Mouse (Mus musculus) CH12.LX (cell line): Measurements from ENCODE around the gene Inpp4b. TPM values are rescaled to one million over a fixed set of nuclear protein-coding genes. Genes with fewer than 3 reads are reported as not detected.

ENCODE experiments used
- DNase-seq: peaks from one replicate; pipeline ENCODE4 v3.0.0-alpha.2; 2013; ENCODE audit errors: extremely low read depth
- H3K27ac ChIP-seq: 2 replicates; pipeline ENCODE4 v1.5.1; 2012; ENCODE audit warnings: low read depth, mild to moderate bottlenecking, control low read depth, moderate library complexity; ENCODE audit not compliant: insufficient read depth
- H3K27me3 ChIP-seq: replicated peaks from 2 replicates; pipeline ENCODE3; 2012; ENCODE audit warnings: inconsistent platforms
- H3K36me3 ChIP-seq, 2 experiments: replicated peaks in 1 of 2; 2 replicates each; pipeline versions ENCODE3 to v1.6.1; 2012; ENCODE audit warnings: inconsistent platforms in 1 of 2, low read length in 1 of 2, mild to moderate bottlenecking in 1 of 2, mixed read lengths in 1 of 2, moderate library complexity in 1 of 2; ENCODE audit not compliant: control insufficient read depth in 1 of 2, insufficient read depth in 1 of 2
- H3K4me1 ChIP-seq, 2 experiments: 2 replicates each; pipeline ENCODE4 v1.6.1; 2012; ENCODE audit warnings: inconsistent platforms in 1 of 2, moderate library complexity in 1 of 2; ENCODE audit not compliant: insufficient read depth in 2 of 2, control insufficient read depth in 1 of 2
- H3K4me2 ChIP-seq: 2 replicates; pipeline ENCODE4 v1.6.1; 2012; ENCODE audit warnings: low read depth, mild to moderate bottlenecking, control low read depth; ENCODE audit not compliant: poor library complexity, insufficient read depth, severe bottlenecking
- H3K4me3 ChIP-seq, 3 experiments: fragments of 150-350 bp in 1 of 3; sonication (generic) in 1 of 3; replicated peaks in 1 of 3; 2 replicates each; pipeline versions ENCODE3 to v1.5.1; 2011 to 2012; ENCODE audit warnings: low read depth in 2 of 3, low read length in 2 of 3, mild to moderate bottlenecking in 2 of 3, moderate library complexity in 2 of 3, control low read depth in 1 of 3, improper control_type of control experiment in 1 of 3, inconsistent platforms in 1 of 3, mixed read lengths in 1 of 3; ENCODE audit not compliant: poor library complexity in 1 of 3
- H3K79me2 ChIP-seq: replicated peaks from 2 replicates; pipeline ENCODE4 v1.6.1; 2012; ENCODE audit warnings: mild to moderate bottlenecking, moderate library complexity; ENCODE audit not compliant: control insufficient read depth, poor library complexity, insufficient read depth, severe bottlenecking; ENCODE audit errors: extremely low read depth
- H3K9ac ChIP-seq: 2 replicates; pipeline ENCODE4 v1.6.1; 2012; ENCODE audit warnings: low read depth, mild to moderate bottlenecking, control low read depth, moderate library complexity; ENCODE audit not compliant: insufficient read depth
- H3K9me3 ChIP-seq: replicated peaks from 2 replicates; pipeline ENCODE3; 2012; ENCODE audit warnings: low read length, inconsistent platforms, mixed read lengths
- BHLHE40 ChIP-seq: IDR thresholded peaks from 2 replicates; pipeline ENCODE4 v1.6.1; 2011; ENCODE audit warnings: mild to moderate bottlenecking, low read depth, low read length, improper control_type of control experiment
- CHD1 ChIP-seq: IDR thresholded peaks from 2 replicates; pipeline ENCODE4 v1.6.1; 2012; ENCODE audit warnings: low read depth, low read length, improper control_type of control experiment, inconsistent platforms
- CHD2 ChIP-seq: IDR thresholded peaks from 2 replicates; pipeline ENCODE4 v1.6.1; 2011; ENCODE audit warnings: low read length, improper control_type of control experiment
- CTCF ChIP-seq, 2 experiments: IDR thresholded peaks in 1 of 2; conservative IDR thresholded peaks in 1 of 2; 2 replicates each; pipeline ENCODE4 v1.5.1; 2011 to 2012; ENCODE audit warnings: low read depth in 2 of 2, low read length in 2 of 2, improper control_type of control experiment in 1 of 2, inconsistent platforms in 1 of 2, mild to moderate bottlenecking in 1 of 2, moderate library complexity in 1 of 2
- E2F4 ChIP-seq: IDR thresholded peaks from 2 replicates; pipeline ENCODE4 v1.6.1; 2011; ENCODE audit warnings: low read depth, low read length, improper control_type of control experiment; ENCODE audit not compliant: insufficient replicate concordance
- ELF1 ChIP-seq: IDR thresholded peaks from 2 replicates; pipeline ENCODE4 v1.6.1; 2014; ENCODE audit warnings: low read depth, mild to moderate bottlenecking, inconsistent platforms, low read length, improper control_type of control experiment
- EP300 ChIP-seq: IDR thresholded peaks from 2 replicates; pipeline ENCODE4 v1.6.1; 2011; ENCODE audit warnings: low read length, improper control_type of control experiment
- ETS1 ChIP-seq: conservative IDR thresholded peaks from 2 replicates; pipeline ENCODE4 v1.6.1; 2012; ENCODE audit warnings: low read depth, mild to moderate bottlenecking, inconsistent platforms, low read length, improper control_type of control experiment, moderate library complexity
- GABPA ChIP-seq: IDR thresholded peaks from 2 replicates; pipeline ENCODE4 v1.6.1; 2012; ENCODE audit warnings: low read depth, low read length, improper control_type of control experiment, inconsistent platforms; ENCODE audit not compliant: insufficient replicate concordance
- HCFC1 ChIP-seq: IDR thresholded peaks from 2 replicates; pipeline ENCODE4 v1.6.1; 2012; ENCODE audit warnings: low read depth, mild to moderate bottlenecking, inconsistent platforms, low read length, improper control_type of control experiment
- JUN ChIP-seq: IDR thresholded peaks from 2 replicates; pipeline ENCODE4 v1.6.1; 2011; ENCODE audit warnings: low read depth, mild to moderate bottlenecking, low read length, improper control_type of control experiment, moderate library complexity; ENCODE audit not compliant: insufficient read depth
- JUND ChIP-seq: conservative IDR thresholded peaks from 2 replicates; pipeline ENCODE4 v1.6.1; 2011; ENCODE audit warnings: low read depth, low read length, improper control_type of control experiment
- MAFK ChIP-seq: IDR thresholded peaks from 2 replicates; pipeline ENCODE4 v1.6.1; 2011; ENCODE audit warnings: low read length, improper control_type of control experiment; ENCODE audit not compliant: insufficient replicate concordance
- MAX ChIP-seq: IDR thresholded peaks from 2 replicates; pipeline ENCODE4 v1.6.1; 2011; ENCODE audit warnings: low read length, improper control_type of control experiment
- MAZ ChIP-seq: IDR thresholded peaks from 2 replicates; pipeline ENCODE4 v1.6.1; 2012; ENCODE audit warnings: low read depth, mild to moderate bottlenecking, inconsistent platforms, low read length, improper control_type of control experiment, moderate library complexity
- MEF2A ChIP-seq: IDR thresholded peaks from 2 replicates; pipeline ENCODE4 v1.6.1; 2014; ENCODE audit warnings: low read depth, mild to moderate bottlenecking, inconsistent platforms, low read length, improper control_type of control experiment, borderline replicate concordance
- MYC ChIP-seq: IDR thresholded peaks from 2 replicates; pipeline ENCODE4 v1.6.1; 2011; ENCODE audit warnings: low read depth, mild to moderate bottlenecking, improper control_type of control experiment, low read length
- NELFE ChIP-seq: IDR thresholded peaks from 2 replicates; pipeline ENCODE4 v1.6.1; 2011; ENCODE audit warnings: low read depth, low read length, improper control_type of control experiment
- NRF1 ChIP-seq: IDR thresholded peaks from 2 replicates; pipeline ENCODE4 v1.6.1; 2014; ENCODE audit warnings: low read depth, mild to moderate bottlenecking, inconsistent platforms, low read length, improper control_type of control experiment, moderate library complexity
- POLR2A ChIP-seq: IDR thresholded peaks from 2 replicates; pipeline ENCODE4 v1.6.1; 2011; ENCODE audit warnings: low read depth, mild to moderate bottlenecking, improper control_type of control experiment, low read length
- POLR2AphosphoS2 ChIP-seq: IDR thresholded peaks from 2 replicates; pipeline ENCODE4 v1.6.1; 2011; ENCODE audit warnings: low read depth, low read length, improper control_type of control experiment
- RAD21 ChIP-seq: IDR thresholded peaks from 2 replicates; pipeline ENCODE4 v1.6.1; 2011; ENCODE audit warnings: low read depth, mild to moderate bottlenecking, low read length, improper control_type of control experiment, moderate library complexity
- SIN3A ChIP-seq: IDR thresholded peaks from 2 replicates; pipeline ENCODE4 v1.6.1; 2012; ENCODE audit warnings: low read length, improper control_type of control experiment, inconsistent platforms
- SMC3 ChIP-seq: IDR thresholded peaks from 2 replicates; pipeline ENCODE4 v1.6.1; 2011; ENCODE audit warnings: low read depth, low read length, improper control_type of control experiment
- TBP ChIP-seq: conservative IDR thresholded peaks from 2 replicates; pipeline ENCODE4 v1.6.1; 2011; ENCODE audit warnings: low read depth, low read length, improper control_type of control experiment
- UBTF ChIP-seq: IDR thresholded peaks from 2 replicates; pipeline ENCODE4 v1.6.1; 2012; ENCODE audit warnings: low read depth, mild to moderate bottlenecking, inconsistent platforms, low read length, improper control_type of control experiment, moderate library complexity
- USF1 ChIP-seq: IDR thresholded peaks from 2 replicates; pipeline ENCODE4 v1.6.1; 2014; ENCODE audit warnings: low read depth, mild to moderate bottlenecking, inconsistent platforms, low read length, improper control_type of control experiment
- USF2 ChIP-seq: conservative IDR thresholded peaks from 2 replicates; pipeline ENCODE4 v1.6.1; 2011; ENCODE audit warnings: low read depth, low read length, improper control_type of control experiment
- ZC3H11A ChIP-seq: IDR thresholded peaks from 2 replicates; pipeline ENCODE4 v1.6.1; 2012; ENCODE audit warnings: low read depth, mild to moderate bottlenecking, inconsistent platforms, low read length, improper control_type of control experiment
- ZKSCAN1 ChIP-seq: IDR thresholded peaks from 2 replicates; pipeline ENCODE4 v1.6.1; 2012; ENCODE audit warnings: low read depth, inconsistent platforms, low read length, improper control_type of control experiment, borderline replicate concordance
- ZNF384 ChIP-seq: IDR thresholded peaks from 2 replicates; pipeline ENCODE4 v1.6.1; 2012; ENCODE audit warnings: low read depth, low read length, improper control_type of control experiment, inconsistent platforms
- dilution Hi-C: fragments of 300-500 bp; cut with MboI; formaldehyde crosslinking; loops from 2 replicates; pipeline ENCODE4 v1.14.3; 2020; ENCODE audit warnings: low sequenced_read_pairs; ENCODE audit not compliant: extremely low pct_unique_long_range_greater_than_20kb, extremely low pct_ligation_motif_present
- in situ Hi-C: fragments of 300-500 bp; cut with MboI; formaldehyde crosslinking; loops from 3 replicates; pipeline ENCODE4 v1.14.3; 2019; ENCODE audit warnings: low sequenced_read_pairs, low pct_ligation_motif_present, low pct_unique_long_range_greater_than_20kb, mixed read lengths
- polyA plus RNA-seq: library from polyadenylated mRNA; unstranded; fragments of >175 nt; gene quantifications from 2 replicates; pipeline ENCODE4 v1.2.1, GENCODE M21; 2012; ENCODE audit warnings: low read depth; ENCODE audit not compliant: insufficient read length
- total RNA-seq, 2 experiments: library from RNA; depleted of rRNA; stranded (reverse); fragments of 300-350 nt in 1 of 2; fragments of >200 nt in 1 of 2; gene quantifications; 2 replicates each; pipeline ENCODE4 v1.2.3; 2012 to 2014

Gene Inpp4b
- total and polyA plus RNA-seq, 3 experiments = 3.0 to 4.9 (median 3.4) TPM

DNA sequence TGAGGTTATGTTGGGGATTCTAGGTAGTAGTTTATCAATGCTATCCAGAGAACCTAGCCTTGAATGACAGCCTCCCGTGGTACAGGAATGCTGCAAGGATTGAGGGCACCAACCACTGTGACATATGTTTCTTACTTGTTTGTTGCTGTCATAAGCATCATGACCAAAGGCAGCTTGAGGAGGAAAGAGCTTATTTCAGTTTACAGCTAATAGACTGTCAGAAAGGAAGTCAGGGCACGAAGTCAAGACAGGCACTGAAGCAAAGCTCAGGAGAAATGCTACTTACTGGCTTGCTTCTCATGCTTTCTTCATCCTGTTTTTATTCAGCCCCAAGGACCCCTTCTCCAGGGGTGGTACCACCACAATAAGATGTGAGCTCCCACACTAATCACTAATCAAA lies 446.1 kb downstream of the Inpp4b start:
- H3K4me3 ChIP-seq = no peak overlapping the region
- peaks cover 7 to 48% of the 10 kb centered on the region in 2 experiments; a peak in 3 of 4 replicates for H3K4me1 ChIP-seq
- no peaks in the 10 kb centered on the region for H3K9me3 ChIP-seq
- TF ChIP-seq HCFC1 (no peak), USF1 (no peak), UBTF (no peak), ZKSCAN1 (no peak), USF2 (no peak), NRF1 (no peak), SMC3 (no peak), CHD1 (no peak), ZC3H11A (no peak), ELF1 (no peak), BHLHE40 (no peak), MEF2A (no peak), NELFE (no peak), EP300 (no peak), RAD21 (no peak), POLR2AphosphoS2 (no peak), MAX (no peak), GABPA (no peak), TBP (no peak), MAZ (no peak)
- H3K27ac ChIP-seq = no peak overlapping the region
- no peak for DNase-seq
- H3K79me2 ChIP-seq = no peaks in the 10 kb centered on the region
- dilution Hi-C loops (no loop called here), in situ Hi-C loops (no loop called here)
- no peaks in the 10 kb centered on the region for H3K27me3 ChIP-seq
- no peak overlapping the region for H3K4me2 ChIP-seq
- no peaks in the 10 kb centered on the region for H3K36me3 ChIP-seq
- no peak overlapping the region for H3K9ac ChIP-seq

DNA sequence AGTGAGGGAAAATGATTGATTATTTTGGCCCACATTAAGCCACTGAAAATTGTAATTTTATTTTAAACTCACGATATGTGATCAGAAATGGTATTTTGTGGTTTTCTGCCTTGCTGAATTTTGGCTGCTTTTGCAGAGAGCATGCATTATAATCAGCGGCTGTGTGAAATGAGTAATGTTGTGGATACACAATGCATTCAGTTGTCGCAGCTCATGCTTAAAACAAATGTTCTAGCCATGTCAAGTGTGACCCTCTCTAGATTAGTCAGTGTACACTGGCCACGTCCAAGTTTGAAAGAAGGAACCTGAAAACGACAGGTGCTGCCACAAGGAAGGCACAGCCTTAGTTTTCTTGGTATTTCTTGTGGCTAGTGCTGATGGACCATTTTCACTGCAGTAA lies 450.3 kb downstream of the Inpp4b start:
- DNase-seq = peak; percentile 84
- dilution Hi-C loops (no loop called here), in situ Hi-C loops (no loop called here)
- Histone ChIP-seq H3K4me1 (peaks cover 8 to 36% of the 10 kb centered on the region in 2 experiments; a peak in 3 of 4 replicates), H3K9me3 (no peaks in the 10 kb centered on the region), H3K79me2 (no peaks in the 10 kb centered on the region), H3K27ac (peak overlapping the region; percentile 49), H3K4me2 (peak overlapping the region; percentile 46), H3K27me3 (no peaks in the 10 kb centered on the region), H3K9ac (no peak overlapping the region), H3K4me3 (no peak overlapping the region), H3K36me3 (no peaks in the 10 kb centered on the region)
- TF ChIP-seq SMC3 = no peak; the same call in 1 of the 2 replicates
- no peak for TF ChIP-seq USF2
- peak; percentile 53; the same call in 1 of the 2 replicates for TF ChIP-seq MYC
- 0 out of 2 replicates have a peak, but pooled peaks have one; percentile 21 for TF ChIP-seq TBP
- no peak for TF ChIP-seq HCFC1
- peak; percentile 94 for TF ChIP-seq EP300
- TF ChIP-seq MAFK = 0 out of 2 replicates have a peak, but pooled peaks have one; percentile 33
- TF ChIP-seq JUND = peak; percentile 87
- TF ChIP-seq POLR2A = no peak
- TF ChIP-seq SIN3A = no peak
- peak; percentile 87 for TF ChIP-seq ETS1
- no peak for TF ChIP-seq E2F4
- TF ChIP-seq CHD1 = no peak
- TF ChIP-seq BHLHE40 = peak; percentile 93
- TF ChIP-seq CTCF (conservative IDR thresholded peaks at IDR 0.05 in 1 of 2, IDR thresholded peaks at IDR 0.05 in 1 of 2; ENCODE audit: low read depth in 2 of 2, low read length in 2 of 2) = no peak
- TF ChIP-seq USF1 = no peak
- TF ChIP-seq POLR2AphosphoS2 = no peak
- TF ChIP-seq MAZ = no peak
- no peak for TF ChIP-seq ZC3H11A
- TF ChIP-seq NRF1 = no peak
- no peak for TF ChIP-seq ZNF384
- TF ChIP-seq ELF1 = no peak
- TF ChIP-seq CHD2 = no peak
- no peak for TF ChIP-seq MAX
- TF ChIP-seq JUN = peak; percentile 66
